Mouse (Mus musculus) right cerebral cortex, postnatal 25 days (tissue): Measurements from ENCODE around the gene Scgb1b29.
"Not testable (repeated sequence)": the region's sequence is repeated elsewhere in the genome, so short reads cannot be mapped to it uniquely, and the experiment has no call there.

Source experiments
- DNase-seq: peaks from one replicate; pipeline ENCODE4 v3.0.0; 2022

Scgb1b29 gene

DNA sequence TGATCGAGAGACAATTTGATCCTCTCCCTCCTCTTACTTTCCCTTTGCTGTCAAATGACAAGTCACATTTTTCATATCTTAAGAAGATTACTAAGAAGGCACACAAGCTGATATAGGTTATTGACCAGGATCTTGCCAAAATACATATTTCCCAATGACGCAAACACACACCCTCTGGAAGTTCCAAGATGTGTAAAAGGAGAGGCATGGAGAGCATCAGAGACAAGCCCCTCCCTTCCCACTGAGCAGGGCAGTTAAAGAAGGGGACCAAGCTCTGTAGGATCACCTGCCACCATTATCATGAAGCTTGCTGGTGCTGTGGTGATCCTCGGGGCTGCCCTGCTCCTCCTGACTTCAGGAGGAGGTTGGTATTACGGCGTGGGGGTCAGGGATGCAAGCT lies at the start of gene Scgb1b29:
Gene Scgb1b29 (plus strand): TSS at position 301 of the 400 bp plus-strand sequence.
- DNase-seq, result not testable (repeated sequence)

GRCm38 (mm10) chr7:32428636-32429035 lies 12.7 kb upstream of the Scgb1b29 start:
- DNase-seq, result not testable (repeated sequence)
